ENCODE assay signal across 22 mouse cellular contexts in genomic region chr2:163411840-163412239, GRCm38 (mm10). TPM values are rescaled to one million over a fixed set of nuclear protein-coding genes. Genes with fewer than 3 reads are reported as not detected.
DNase-seq lines count a peak whose midpoint lies in the region; ATAC-seq and TF ChIP-seq lines count a peak whose summit lies in the region.
"Had no signal": no experiment of that assay in that cellular context is flagged by ENCODE, and none has a peak within 500 bp of the region (broad histone marks: within the 10 kb centered on the region; RNA-seq: fewer than 3 reads in every experiment).

No protein-coding gene starts in this region.

- no peak for DNase-seq in heart, embryonic 10.5 days (ENCODE audit: low spot score)
- no peak for DNase-seq in liver, postnatal 0 days
- peak; percentile 19 for DNase-seq in naive thymus-derived CD4-positive, alpha-beta T cell, adult 2 months (ENCODE audit: low read depth)
- DNase-seq in heart, adult 18-20 months = no peak
- DNase-seq: adrenal gland, adult 2 months; adrenal gland, postnatal 25 days; B cell, adult 2 months; cerebellum, adult 18-20 months; cerebellum, adult 9-11 months; cerebellum, postnatal 36 days; gastrocnemius, postnatal 10 days; heart, postnatal 36 days had no signal

- TF ChIP-seq EP300 in liver, postnatal 0 days (IDR thresholded peaks at IDR 0.05; ENCODE audit: low read depth) = no peak

- ATAC-seq in heart, embryonic 14.5 days (ENCODE audit: insufficient number of reproducible peaks, insufficient read depth, low FRiP score, low read depth) = no peak
- ATAC-seq in liver, postnatal 0 days = peak; percentile 46; the same call in 1 of the 2 replicates
- no peak for ATAC-seq in liver, embryonic 12.5 days
- ATAC-seq in activated CD4-positive, CD25-positive, alpha-beta regulatory T cell, adult 4 months = peak; percentile 63
- ATAC-seq: forebrain, postnatal 0 days; intestine, postnatal 0 days had no signal

- H3K4me3 ChIP-seq in heart, embryonic 14.5 days (ENCODE audit: control insufficient read depth in 1 of 2, insufficient read depth in 1 of 2, low read depth in 1 of 2, low read length in 2 of 2) = no peak overlapping the region
- H3K4me3 ChIP-seq in heart, embryonic 10.5 days = no peak overlapping the region
- no peak overlapping the region for H3K4me3 ChIP-seq in liver, postnatal 0 days (ENCODE audit: low read depth, low read length)
- H3K4me3 ChIP-seq in liver, embryonic 12.5 days = no peak overlapping the region
- H3K4me3 ChIP-seq: embryonic facial prominence, embryonic 13.5 days; forebrain, embryonic 12.5 days; hindbrain, embryonic 15.5 days had no signal

- H3K4me2 ChIP-seq in heart, embryonic 14.5 days (ENCODE audit: low read length) = no peak overlapping the region
- no peak overlapping the region for H3K4me2 ChIP-seq in liver, postnatal 0 days (ENCODE audit: low read depth, low read length)
- no peak overlapping the region for H3K4me2 ChIP-seq in liver, embryonic 12.5 days
- H3K4me2 ChIP-seq: embryonic facial prominence, embryonic 13.5 days; forebrain, embryonic 12.5 days; heart, embryonic 11.5 days; hindbrain, embryonic 15.5 days had no signal

- H3K27me3 ChIP-seq in heart, embryonic 14.5 days (ENCODE audit: control insufficient read depth, insufficient read depth, low read length) = no peaks in the 10 kb centered on the region
- no peaks in the 10 kb centered on the region for H3K27me3 ChIP-seq in heart, embryonic 10.5 days (ENCODE audit: insufficient read depth, poor library complexity, severe bottlenecking)
- no peaks in the 10 kb centered on the region for H3K27me3 ChIP-seq in liver, postnatal 0 days (ENCODE audit: insufficient read depth, low read length)
- no peaks in the 10 kb centered on the region for H3K27me3 ChIP-seq in liver, embryonic 12.5 days (replicated peaks)
- H3K27me3 ChIP-seq: embryonic facial prominence, embryonic 13.5 days; forebrain, embryonic 12.5 days; hindbrain, embryonic 15.5 days had no signal

- H3K4me1 ChIP-seq in heart, embryonic 14.5 days (ENCODE audit: control insufficient read depth in 2 of 2, insufficient read depth in 2 of 2, low read length in 2 of 2) = 0 out of 4 replicates have a peak, but pooled peaks cover 0 to 4% of the 10 kb centered on the region in 2 experiments
- H3K4me1 ChIP-seq in heart, embryonic 10.5 days = peaks cover 4% of the 10 kb centered on the region; the same call in 1 of the 2 replicates
- peaks cover 12% of the 10 kb centered on the region; the same call in 1 of the 2 replicates for H3K4me1 ChIP-seq in liver, postnatal 0 days (ENCODE audit: insufficient read depth)
- H3K4me1 ChIP-seq in liver, embryonic 12.5 days = peaks cover 12% of the 10 kb centered on the region
- H3K4me1 ChIP-seq: embryonic facial prominence, embryonic 13.5 days; forebrain, embryonic 12.5 days; hindbrain, embryonic 15.5 days had no signal

- TF ChIP-seq CTCF in liver, postnatal 0 days (IDR thresholded peaks at IDR 0.05; ENCODE audit: low read depth) = no peak

- H3K27ac ChIP-seq in heart, embryonic 14.5 days (replicated peaks in 1 of 2; ENCODE audit: control insufficient read depth in 1 of 2, insufficient read depth in 1 of 2, low read depth in 2 of 2, low read length in 2 of 2) = no peak overlapping the region
- no peak overlapping the region for H3K27ac ChIP-seq in heart, embryonic 10.5 days
- peak overlapping the region; percentile 66 for H3K27ac ChIP-seq in liver, postnatal 0 days (ENCODE audit: low read depth)
- no peak overlapping the region for H3K27ac ChIP-seq in liver, embryonic 12.5 days
- H3K27ac ChIP-seq: embryonic facial prominence, embryonic 13.5 days; forebrain, embryonic 12.5 days; hindbrain, embryonic 15.5 days had no signal

- H3K9me3 ChIP-seq in heart, embryonic 14.5 days (ENCODE audit: control insufficient read depth, low read length) = no peaks in the 10 kb centered on the region
- no peaks in the 10 kb centered on the region for H3K9me3 ChIP-seq in heart, embryonic 10.5 days
- H3K9me3 ChIP-seq in liver, postnatal 0 days (ENCODE audit: low read length) = no peaks in the 10 kb centered on the region
- H3K9me3 ChIP-seq in liver, embryonic 12.5 days (replicated peaks) = no peaks in the 10 kb centered on the region
- H3K9me3 ChIP-seq: embryonic facial prominence, embryonic 13.5 days; forebrain, embryonic 12.5 days; hindbrain, embryonic 15.5 days had no signal

- peaks cover 74% of the 10 kb centered on the region for H3K36me3 ChIP-seq in heart, embryonic 14.5 days (ENCODE audit: control insufficient read depth, insufficient read depth, low read length)
- H3K36me3 ChIP-seq in heart, embryonic 10.5 days = peaks cover 72% of the 10 kb centered on the region
- peaks cover 63% of the 10 kb centered on the region for H3K36me3 ChIP-seq in liver, postnatal 0 days (replicated peaks; ENCODE audit: insufficient read depth, low read length)
- H3K36me3 ChIP-seq in liver, embryonic 12.5 days = peaks cover 79% of the 10 kb centered on the region

- 50% methylated on average over 4 of the region's 4 CpGs for WGBS in heart, embryonic 14.5 days
- 53% methylated on average over 4 of the region's 4 CpGs for WGBS in heart, embryonic 10.5 days
- 53% methylated on average over 4 of the region's 4 CpGs for WGBS in liver, postnatal 0 days (ENCODE audit: insufficient replicate concordance)
- WGBS in liver, embryonic 12.5 days (ENCODE audit: insufficient replicate concordance) = 64% methylated on average over 4 of the region's 4 CpGs

- 0 out of 2 replicates have a peak overlapping the region, but pooled peaks have one; percentile 16 for H3K9ac ChIP-seq in heart, embryonic 14.5 days (ENCODE audit: low read length)
- H3K9ac ChIP-seq in liver, postnatal 0 days (replicated peaks) = no peak overlapping the region
- H3K9ac ChIP-seq in liver, embryonic 12.5 days = no peak overlapping the region
- H3K9ac ChIP-seq: embryonic facial prominence, embryonic 13.5 days; forebrain, embryonic 12.5 days; forebrain, postnatal 0 days; hindbrain, embryonic 15.5 days had no signal

RNA-seq across cellular contexts. Expression of gene Oser1, which starts 12.7 kb away (rescaled TPM):
- 52.6 and 56.8 TPM in 2 replicates for polyA plus RNA-seq in heart, embryonic 14.5 days (2014; fragmentation: Nextera tagmentation; extraction: Ambion mirVana)
- 65.0 and 74.3 TPM in 2 replicates for polyA plus RNA-seq in heart, embryonic 10.5 days (2016; fragmentation: Nextera tagmentation; extraction: Ambion mirVana)
- 42.6 and 50.4 TPM in 2 replicates for polyA plus RNA-seq in liver, postnatal 0 days (2015; fragmentation: Nextera tagmentation; extraction: Ambion mirVana)
- 41.3 and 43.0 TPM in 2 replicates for polyA plus RNA-seq in liver, embryonic 12.5 days (2016; fragmentation: Nextera tagmentation; extraction: Ambion mirVana)
- 100 to 1,000 TPM; 107 to 116 TPM for polyA plus RNA-seq in activated CD4-positive, CD25-positive, alpha-beta regulatory T cell, adult 4 months (2017; shearing (Covaris generic))
- 10 to 100 TPM; 17.5 to 30.0 TPM for total RNA-seq in heart, adult 18-20 months (2021)

RNA-seq across cellular contexts. Expression of gene Jph2, which starts 14.0 kb away (rescaled TPM):
- 25.5 and 29.4 TPM in 2 replicates for polyA plus RNA-seq in heart, embryonic 14.5 days (2014; fragmentation: Nextera tagmentation; extraction: Ambion mirVana)
- 32.5 and 43.7 TPM in 2 replicates for polyA plus RNA-seq in heart, embryonic 10.5 days (2016; fragmentation: Nextera tagmentation; extraction: Ambion mirVana)
- 0.11 and 0.19 TPM in 2 replicates for polyA plus RNA-seq in liver, postnatal 0 days (2015; fragmentation: Nextera tagmentation; extraction: Ambion mirVana)
- 0.12 and 0.16 TPM in 2 replicates for polyA plus RNA-seq in liver, embryonic 12.5 days (2016; fragmentation: Nextera tagmentation; extraction: Ambion mirVana)
- not detected for polyA plus RNA-seq in activated CD4-positive, CD25-positive, alpha-beta regulatory T cell, adult 4 months (2017; shearing (Covaris generic))
- total RNA-seq in heart, adult 18-20 months (2021) = 100 to 1,000 TPM; 393 to 402 TPM

RNA-seq across cellular contexts. Expression of gene Gdap1l1, which starts 26.4 kb away (rescaled TPM):
- 0.39 and 0.54 TPM in 2 replicates for polyA plus RNA-seq in heart, embryonic 14.5 days (2014; fragmentation: Nextera tagmentation; extraction: Ambion mirVana)
- 0.21 and 1.1 TPM in 2 replicates for polyA plus RNA-seq in heart, embryonic 10.5 days (2016; fragmentation: Nextera tagmentation; extraction: Ambion mirVana)
- not detected in 2 replicates for polyA plus RNA-seq in liver, postnatal 0 days (2015; fragmentation: Nextera tagmentation; extraction: Ambion mirVana)
- 0.19 and 0.36 TPM in 2 replicates for polyA plus RNA-seq in liver, embryonic 12.5 days (2016; fragmentation: Nextera tagmentation; extraction: Ambion mirVana)
- polyA plus RNA-seq in activated CD4-positive, CD25-positive, alpha-beta regulatory T cell, adult 4 months (2017; shearing (Covaris generic)) = not detected
- not detected for total RNA-seq in heart, adult 18-20 months (2021)
- total RNA-seq: heart, postnatal 36 days; MEL had no signal

Comparison
In these comparisons a context has a peak if more than half of its experiments do, and no peak if none do; other contexts are left out.
1. ATAC-seq: peak in liver, postnatal 0 days (single experiment) and activated CD4-positive, CD25-positive, alpha-beta regulatory T cell, adult 4 months (single experiment); none in heart, embryonic 14.5 days (single experiment) and liver, embryonic 12.5 days (single experiment).
2. RNA of gene Jph2, which starts 14.0 kb away (polyA plus RNA-seq): 32.5 to 43.7 TPM in heart, embryonic 10.5 days and 25.5 to 29.4 TPM in heart, embryonic 14.5 days; 0.12 to 0.16 TPM in liver, embryonic 12.5 days, 0.11 to 0.19 TPM in liver, postnatal 0 days and not detected in activated CD4-positive, CD25-positive, alpha-beta regulatory T cell, adult 4 months; every median in the first group is over 10 times any median in the second.